ENCODE assay signal across 9 mouse cellular contexts in genomic region chr13:34793816-34794215, GRCm38 (mm10). TPM values are rescaled to one million over a fixed set of nuclear protein-coding genes. Genes with fewer than 3 reads are reported as not detected.
A peak's percentile ranks its signal among the peaks of the same experiment; 100 is the strongest.
DNase-seq lines count a peak whose midpoint lies in the region; ATAC-seq lines count a peak whose summit lies in the region.
"Had no signal": no experiment of that assay in that cellular context is flagged by ENCODE, and none has a peak within 500 bp of the region (broad histone marks: within the 10 kb centered on the region; RNA-seq: fewer than 3 reads in every experiment).

No protein-coding gene starts in this region.

- ATAC-seq in kidney, embryonic 15.5 days (replicated peaks; ENCODE audit: low FRiP score) = no peak
- no peak for ATAC-seq in liver, embryonic 13.5 days (ENCODE audit: low read depth)
- no peak for ATAC-seq in megakaryocyte-erythroid progenitor cell, adult 5-6 weeks (replicated peaks; ENCODE audit: low FRiP score, low TSS enrichment, poor library complexity, severe bottlenecking)

- intact Hi-C loops in heart, postnatal 25 days (cut with DNase I) = loop anchor here (1.0 to 10.0 kb wide), 5 partner anchors 55 to 609 kb away; no protein-coding TSS in a partner anchor

- no peaks in the 10 kb centered on the region for H3K36me3 ChIP-seq in kidney, embryonic 15.5 days
- H3K36me3 ChIP-seq in liver, embryonic 13.5 days = no peaks in the 10 kb centered on the region

- WGBS in kidney, embryonic 15.5 days = 41% methylated on average over 2 of the region's 2 CpGs
- WGBS in liver, embryonic 13.5 days (ENCODE audit: insufficient replicate concordance) = 21% methylated on average over 2 of the region's 2 CpGs

- no peak overlapping the region for H3K4me2 ChIP-seq in kidney, embryonic 15.5 days
- H3K4me2 ChIP-seq in liver, embryonic 13.5 days = no peak overlapping the region

- H3K4me1 ChIP-seq in kidney, embryonic 15.5 days = 0 out of 2 replicates have a peak, but pooled peaks cover 2% of the 10 kb centered on the region
- peaks cover 3% of the 10 kb centered on the region; the same call in 1 of the 2 replicates for H3K4me1 ChIP-seq in liver, embryonic 13.5 days (replicated peaks)

- no peak overlapping the region for H3K9ac ChIP-seq in kidney, embryonic 15.5 days
- H3K9ac ChIP-seq in liver, embryonic 13.5 days = no peak overlapping the region

- no peaks in the 10 kb centered on the region for H3K9me3 ChIP-seq in kidney, embryonic 15.5 days (replicated peaks)
- no peaks in the 10 kb centered on the region for H3K9me3 ChIP-seq in liver, embryonic 13.5 days (replicated peaks)

- no peak overlapping the region for H3K27ac ChIP-seq in kidney, embryonic 15.5 days
- no peak overlapping the region for H3K27ac ChIP-seq in liver, embryonic 13.5 days

- H3K4me3 ChIP-seq in kidney, embryonic 15.5 days (replicated peaks) = no peak overlapping the region
- no peak overlapping the region for H3K4me3 ChIP-seq in liver, embryonic 13.5 days (replicated peaks)

- H3K27me3 ChIP-seq in kidney, embryonic 15.5 days = no peaks in the 10 kb centered on the region
- no peaks in the 10 kb centered on the region for H3K27me3 ChIP-seq in liver, embryonic 13.5 days

- DNase-seq in kidney, adult 18-20 months = peak; percentile 71
- DNase-seq in NIH3T3 (ENCODE audit: low read depth) = peak; percentile 73
- DNase-seq in cerebellum, adult 9-10 months = peak; percentile 26
- DNase-seq in heart, postnatal 25 days (ENCODE audit: low spot score) = peak; percentile 17
- peak; percentile 15 for DNase-seq in liver, embryonic 13.5 days
- DNase-seq in skeletal muscle tissue, adult 2 months (ENCODE audit: low read depth, low spot score) = peak; percentile 51

RNA-seq across cellular contexts. Expression of gene Fam50b, which starts 59.2 kb away (rescaled TPM):
- not detected in 2 replicates for polyA plus RNA-seq in kidney, embryonic 15.5 days (2015; fragmentation: Nextera tagmentation; extraction: Ambion mirVana)
- total RNA-seq in heart, postnatal 25 days (2021) = not detected
- polyA plus RNA-seq in liver, embryonic 13.5 days (2015; fragmentation: Nextera tagmentation; extraction: Ambion mirVana) = 0.09 TPM in 1 of 2 replicates, not detected in the other
- total RNA-seq in megakaryocyte-erythroid progenitor cell, adult 5-6 weeks (2014; fragmentation: Nextera tagmentation) = not detected in 2 replicates
- not detected in 2 replicates for total RNA-seq in megakaryocyte-erythroid progenitor cell, adult 5-6 weeks (2017)
- polyA plus RNA-seq: frontal cortex, adult 2 months had no signal

Comparison
In these comparisons a context has a peak if more than half of its experiments do, and no peak if none do; other contexts are left out.
1. DNase-seq: peak in every context shown above with its lines; median percentile 73 in NIH3T3; 71 in kidney, adult 18-20 months; 51 in skeletal muscle tissue, adult 2 months; 26 in cerebellum, adult 9-10 months; 17 in heart, postnatal 25 days; 15 in liver, embryonic 13.5 days.